Mouse (Mus musculus) C2C12 (cell line): Measurements from ENCODE around the gene Nanos2. TPM values are rescaled to one million over a fixed set of nuclear protein-coding genes. Genes with fewer than 3 reads are reported as not detected.

Experiments used
- H3K27me3 ChIP-seq: one replicate; pipeline ENCODE4 v1.6.1; 2011; ENCODE audit not compliant: control insufficient read depth, insufficient read depth, insufficient read length
- H3K36me3 ChIP-seq: one replicate; pipeline ENCODE4 v1.6.1; 2011; ENCODE audit not compliant: control insufficient read depth, insufficient read depth
- H3K4me3 ChIP-seq: one replicate; pipeline ENCODE4 v1.5.1; 2011; ENCODE audit warnings: mild to moderate bottlenecking, control low read depth; ENCODE audit not compliant: poor library complexity, insufficient read depth, severe bottlenecking
- H3K79me2 ChIP-seq: one replicate; pipeline ENCODE4 v1.6.1; 2011; ENCODE audit not compliant: control insufficient read depth, insufficient read depth
- H3K79me3 ChIP-seq: one replicate; pipeline ENCODE4 v1.6.1; 2011; ENCODE audit warnings: low read depth, control low read depth
- H3ac ChIP-seq: one replicate; pipeline ENCODE3; 2011; ENCODE audit warnings: low read depth; ENCODE audit not compliant: control insufficient read depth, insufficient read length
- CEBPB ChIP-seq: IDR thresholded peaks from one replicate; pipeline ENCODE4 v1.6.1; 2011; ENCODE audit warnings: low read depth, mild to moderate bottlenecking, control low read depth, moderate library complexity
- CTCF ChIP-seq: IDR thresholded peaks from one replicate; pipeline ENCODE4 v1.5.1; 2011; ENCODE audit not compliant: control insufficient read depth, insufficient read depth, insufficient read length
- FOSL1 ChIP-seq: IDR thresholded peaks from one replicate; pipeline ENCODE4 v1.8.0; 2011; ENCODE audit warnings: mild to moderate bottlenecking, low read length; ENCODE audit not compliant: poor library complexity, insufficient read depth, severe bottlenecking
- MAX ChIP-seq: IDR thresholded peaks from one replicate; pipeline ENCODE4 v1.6.1; 2011; ENCODE audit warnings: mild to moderate bottlenecking, control low read depth
- MYOD1 ChIP-seq: IDR thresholded peaks from one replicate; pipeline ENCODE4 v1.6.1; 2011; ENCODE audit warnings: low read depth; ENCODE audit not compliant: control insufficient read depth, insufficient read length
- MYOG ChIP-seq: IDR thresholded peaks from one replicate; pipeline ENCODE4 v1.6.1; 2011; ENCODE audit not compliant: control insufficient read depth, insufficient read length; ENCODE audit errors: extremely low read depth
- USF1 ChIP-seq: IDR thresholded peaks from one replicate; pipeline ENCODE4 v1.6.1; 2011; ENCODE audit warnings: low read depth, mild to moderate bottlenecking, control low read depth, moderate library complexity
- polyA plus RNA-seq: library from polyadenylated mRNA; unstranded; fragments of >200 nt; fragmentation: generic; extraction: Trizol; gene quantifications from one replicate; pipeline ENCODE4 v1.2.1, GENCODE M21; 2012; ENCODE audit warnings: missing spikeins

The Nanos2 gene
- polyA plus RNA-seq, 1 experiment = not detected

GRCm38 (mm10) chr7:19031641-19032040 lies 44.4 kb downstream of the Nanos2 start:
- Histone ChIP-seq H3K36me3 (peaks cover 41% of the 10 kb centered on the region), H3K4me3 (no peak overlapping the region), H3K79me3 (peaks cover 2% of the 10 kb centered on the region), H3ac (no peak overlapping the region), H3K79me2 (peaks cover 22% of the 10 kb centered on the region), H3K27me3 (no peaks in the 10 kb centered on the region)
- TF ChIP-seq CEBPB = no peak
- no peak for TF ChIP-seq CTCF
- no peak for TF ChIP-seq MAX
- no peak for TF ChIP-seq USF1
- no peak for TF ChIP-seq MYOG
- no peak for TF ChIP-seq MYOD1
- no peak for TF ChIP-seq FOSL1

Other genes with a start within 250 kb of the Nanos2 start
- gene Psg19, start 188.9 kb upstream of the Nanos2 start, polyA plus RNA-seq = not detected
- not detected for gene Psg17, start 165.8 kb upstream of the Nanos2 start, polyA plus RNA-seq
- gene Mill2, start 147.4 kb upstream of the Nanos2 start, polyA plus RNA-seq = 0.18 TPM
- 0.05 TPM for gene Pglyrp1, start 116.1 kb upstream of the Nanos2 start, polyA plus RNA-seq
- gene Ccdc61, start 77.0 kb upstream of the Nanos2 start, polyA plus RNA-seq = 10.8 TPM
- 0.05 TPM for gene Nova2, start 61.5 kb upstream of the Nanos2 start, polyA plus RNA-seq
- gene Mypop, start 3.8 kb downstream of the Nanos2 start, polyA plus RNA-seq = 17.8 TPM
- 39.4 TPM for gene Irf2bp1, start 16.6 kb downstream of the Nanos2 start, polyA plus RNA-seq
- gene Foxa3, start 36.1 kb downstream of the Nanos2 start, polyA plus RNA-seq = 0.07 TPM
- 84.8 TPM for gene Sympk, start 37.0 kb downstream of the Nanos2 start, polyA plus RNA-seq
- gene Rsph6a, start 67.3 kb downstream of the Nanos2 start, polyA plus RNA-seq = 0.09 TPM
- gene Dmwd, start 88.8 kb downstream of the Nanos2 start, polyA plus RNA-seq = 83.1 TPM
- 120 TPM for gene Dmpk, start 96.4 kb downstream of the Nanos2 start, polyA plus RNA-seq
- 1.6 TPM for gene Six5, start 107.2 kb downstream of the Nanos2 start, polyA plus RNA-seq
- gene Gm4969, start 131.0 kb downstream of the Nanos2 start, polyA plus RNA-seq = not detected
- gene Fbxo46, start 132.5 kb downstream of the Nanos2 start, polyA plus RNA-seq = 7.4 TPM
- gene Qpctl, start 161.9 kb downstream of the Nanos2 start, polyA plus RNA-seq = 12.3 TPM
- gene Snrpd2, start 162.3 kb downstream of the Nanos2 start, polyA plus RNA-seq = 255 TPM
- gene Gipr, start 178.7 kb downstream of the Nanos2 start, polyA plus RNA-seq = 0.43 TPM
- 16.4 TPM for gene Eml2, start 189.0 kb downstream of the Nanos2 start, polyA plus RNA-seq
- 0.05 TPM for gene Gpr4, start 225.1 kb downstream of the Nanos2 start, polyA plus RNA-seq
- gene Opa3, start 240.9 kb downstream of the Nanos2 start, polyA plus RNA-seq = 27.5 TPM